Mouse (Mus musculus): ENCODE data around the gene Psmb9. TPM values are rescaled to one million over a fixed set of nuclear protein-coding genes. Genes with fewer than 3 reads are reported as not detected.

Psmb9 gene
- polyA plus RNA-seq, 1 experiment from 2014 or later: 5.9 TPM

- ATAC-seq (replicated peaks; ENCODE audit: low FRiP score, low read depth): no peak
- Histone ChIP-seq H3K4me1 (replicated peaks; ENCODE audit: insufficient read depth, low read length) (no peaks in the 10 kb centered on the region), H3K27ac (no peak overlapping the region), H3K9ac (ENCODE audit: low read depth, low read length) (no peak overlapping the region), H3K27me3 (ENCODE audit: insufficient read depth, low read length) (no peaks in the 10 kb centered on the region), H3K36me3 (ENCODE audit: insufficient read depth, low read length) (no peaks in the 10 kb centered on the region), H3K4me2 (ENCODE audit: low read length) (no peak overlapping the region), H3K9me3 (replicated peaks; ENCODE audit: low read length) (no peaks in the 10 kb centered on the region), H3K4me3 (replicated peaks; ENCODE audit: low read depth, low read length) (no peak overlapping the region)
- WGBS: 14% methylated on average over 4 of the region's 4 CpGs
- TF ChIP-seq CTCF (IDR thresholded peaks at IDR 0.05; ENCODE audit: low read depth): no peak
- DNase-seq (ENCODE audit: low spot score): no peak
Measured at GRCm38 (mm10) chr17:34170487-34170876, 17.1 kb downstream of the Psmb9 start.

GRCm38 (mm10) chr17:34169279-34169678, 18.3 kb downstream of the Psmb9 start:
- Histone ChIP-seq H3K36me3 (ENCODE audit: insufficient read depth, low read length) (no peaks in the 10 kb centered on the region), H3K9me3 (replicated peaks; ENCODE audit: low read length) (no peaks in the 10 kb centered on the region), H3K27ac (no peak overlapping the region), H3K4me2 (ENCODE audit: low read length) (no peak overlapping the region), H3K9ac (ENCODE audit: low read depth, low read length) (no peak overlapping the region), H3K4me1 (replicated peaks; ENCODE audit: insufficient read depth, low read length) (no peaks in the 10 kb centered on the region), H3K27me3 (ENCODE audit: insufficient read depth, low read length) (no peaks in the 10 kb centered on the region), H3K4me3 (replicated peaks; ENCODE audit: low read depth, low read length) (no peak overlapping the region)
- peak; percentile 84 for TF ChIP-seq CTCF (IDR thresholded peaks at IDR 0.05; ENCODE audit: low read depth)
- 0% methylated on average over 2 of the region's 2 CpGs for WGBS
- ATAC-seq (replicated peaks; ENCODE audit: low FRiP score, low read depth) (0 out of 2 replicates have a peak, but pooled peaks have one; percentile 55), DNase-seq (ENCODE audit: low spot score) (peak; percentile 88)

- Histone ChIP-seq H3K27me3 (ENCODE audit: insufficient read depth, low read length) (no peaks in the 10 kb centered on the region), H3K4me3 (replicated peaks; ENCODE audit: low read depth, low read length) (no peak overlapping the region), H3K4me2 (ENCODE audit: low read length) (no peak overlapping the region), H3K9me3 (replicated peaks; ENCODE audit: low read length) (no peaks in the 10 kb centered on the region), H3K4me1 (replicated peaks; ENCODE audit: insufficient read depth, low read length) (no peaks in the 10 kb centered on the region), H3K27ac (no peak overlapping the region), H3K9ac (ENCODE audit: low read depth, low read length) (no peak overlapping the region), H3K36me3 (ENCODE audit: insufficient read depth, low read length) (no peaks in the 10 kb centered on the region)
- peak; percentile 53 for TF ChIP-seq CTCF (IDR thresholded peaks at IDR 0.05; ENCODE audit: low read depth)
- DNase-seq (ENCODE audit: low spot score) (no peak), ATAC-seq (replicated peaks; ENCODE audit: low FRiP score, low read depth) (no peak)
- WGBS: 85% methylated on average over 6 of the region's 6 CpGs
Measured at GRCm38 (mm10) chr17:34165033-34165730, 22.4 kb downstream of the Psmb9 start.

DNA sequence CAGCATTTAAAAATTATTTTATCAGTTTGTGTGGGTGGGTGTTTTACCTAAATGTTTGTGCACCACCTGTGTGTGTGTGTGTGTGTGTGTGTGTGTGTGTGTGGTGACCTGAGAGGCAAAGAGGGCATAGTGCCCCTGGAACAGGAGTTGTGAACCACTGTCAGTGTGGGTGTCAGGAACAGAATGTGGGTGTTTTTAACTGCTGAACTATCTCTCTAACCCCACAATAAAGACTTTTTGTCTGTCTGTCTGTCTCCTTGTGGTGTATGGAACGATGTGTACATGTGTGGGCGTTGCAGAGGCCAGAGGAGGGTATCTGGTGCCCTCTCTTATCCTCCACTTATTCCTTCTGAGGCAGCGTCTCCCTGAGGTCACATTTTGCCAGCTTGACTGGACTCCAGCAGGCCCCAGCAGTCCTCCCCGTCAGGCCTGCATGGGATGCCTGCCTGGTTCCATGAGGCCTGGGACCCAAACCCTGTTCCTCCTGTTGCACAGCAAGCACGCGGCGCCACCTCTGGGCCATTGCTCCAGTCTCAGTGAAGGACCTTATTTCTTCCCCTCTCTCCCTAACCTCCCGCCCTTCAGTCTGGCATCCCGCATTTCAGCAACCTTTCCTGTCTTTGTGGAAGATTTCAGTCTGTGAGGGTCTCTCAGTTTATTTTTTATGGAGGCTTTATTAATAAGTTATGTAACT, 23.2 kb downstream of the Psmb9 start:
- DNase-seq (ENCODE audit: low spot score) (peak; percentile 40), ATAC-seq (replicated peaks; ENCODE audit: low FRiP score, low read depth) (no peak; the same call in 1 of the 2 replicates)
- peak; percentile 63 for TF ChIP-seq CTCF (IDR thresholded peaks at IDR 0.05; ENCODE audit: low read depth)
- H3K4me1 ChIP-seq (replicated peaks; ENCODE audit: insufficient read depth, low read length): no peaks in the 10 kb centered on the region
- H3K4me3 ChIP-seq (replicated peaks; ENCODE audit: low read depth, low read length): no peak overlapping the region
- no peaks in the 10 kb centered on the region for H3K36me3 ChIP-seq (ENCODE audit: insufficient read depth, low read length)
- no peaks in the 10 kb centered on the region for H3K9me3 ChIP-seq (replicated peaks; ENCODE audit: low read length)
- H3K27me3 ChIP-seq (ENCODE audit: insufficient read depth, low read length): no peaks in the 10 kb centered on the region
- no peak overlapping the region for H3K27ac ChIP-seq
- 39% methylated on average over 9 of the region's 9 CpGs for WGBS
- H3K9ac ChIP-seq (ENCODE audit: low read depth, low read length): no peak overlapping the region
- H3K4me2 ChIP-seq (ENCODE audit: low read length): no peak overlapping the region

- ATAC-seq (replicated peaks; ENCODE audit: low FRiP score, low read depth) (peak; percentile 52; the same call in 1 of the 2 replicates), DNase-seq (ENCODE audit: low spot score) (no peak)
- 36% methylated on average over 5 of the region's 5 CpGs for WGBS
- Histone ChIP-seq H3K4me2 (ENCODE audit: low read length) (no peak overlapping the region), H3K4me3 (replicated peaks; ENCODE audit: low read depth, low read length) (no peak overlapping the region), H3K27ac (no peak overlapping the region), H3K4me1 (replicated peaks; ENCODE audit: insufficient read depth, low read length) (no peaks in the 10 kb centered on the region), H3K36me3 (ENCODE audit: insufficient read depth, low read length) (no peaks in the 10 kb centered on the region), H3K27me3 (ENCODE audit: insufficient read depth, low read length) (no peaks in the 10 kb centered on the region), H3K9me3 (replicated peaks; ENCODE audit: low read length) (no peaks in the 10 kb centered on the region), H3K9ac (ENCODE audit: low read depth, low read length) (no peak overlapping the region)
- TF ChIP-seq CTCF (IDR thresholded peaks at IDR 0.05; ENCODE audit: low read depth): no peak
Measured at GRCm38 (mm10) chr17:34155534-34155933, 32.0 kb downstream of the Psmb9 start.

DNA sequence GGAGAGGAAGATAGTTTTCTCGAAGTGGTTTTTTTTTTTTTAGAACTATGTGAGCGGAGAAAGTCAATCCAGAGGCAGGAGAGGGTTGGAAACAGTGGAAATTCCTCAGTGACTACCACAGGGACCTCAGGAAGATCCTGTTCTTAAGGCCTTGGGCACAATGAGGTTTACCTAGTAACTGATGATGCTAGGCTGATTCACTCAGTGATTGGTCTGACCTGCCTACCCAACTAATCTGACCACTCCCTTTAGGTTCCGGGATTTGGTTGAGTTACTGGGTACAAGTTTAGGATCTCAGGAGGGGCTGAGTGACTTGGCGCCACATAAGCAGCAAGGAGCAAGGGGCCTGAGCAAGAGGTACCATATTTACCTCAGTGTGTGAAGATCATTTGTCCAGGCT, 34.6 kb downstream of the Psmb9 start, which contains the start of gene H2-DMb1:
H2-DMb1 (plus strand) TSS at position 150 of the 400 bp plus-strand sequence.
- no peaks in the 10 kb centered on the region for H3K27me3 ChIP-seq (ENCODE audit: insufficient read depth, low read length)
- no peaks in the 10 kb centered on the region for H3K36me3 ChIP-seq (ENCODE audit: insufficient read depth, low read length)
- H3K4me2 ChIP-seq (ENCODE audit: low read length): peak within 1 kb of the TSS; percentile 36
- no peaks in the 10 kb centered on the region for H3K9me3 ChIP-seq (replicated peaks; ENCODE audit: low read length)
- WGBS: 49% methylated on average over 4 of the region's 4 CpGs
- DNase-seq (ENCODE audit: low spot score) (peak; percentile 91), ATAC-seq (replicated peaks; ENCODE audit: low FRiP score, low read depth) (peak; percentile 88)
- no peak for TF ChIP-seq CTCF (IDR thresholded peaks at IDR 0.05; ENCODE audit: low read depth)
- no peak within 1 kb of the TSS for H3K4me3 ChIP-seq (replicated peaks; ENCODE audit: low read depth, low read length)
- H3K27ac ChIP-seq: no peak within 1 kb of the TSS
- H3K4me1 ChIP-seq (replicated peaks; ENCODE audit: insufficient read depth, low read length): no peaks in the 10 kb centered on the region
- H3K9ac ChIP-seq (ENCODE audit: low read depth, low read length): no peak within 1 kb of the TSS
